Mouse (Mus musculus) naive thymus-derived CD4-positive, alpha-beta T cell, adult 2 months (primary cell): ENCODE results near the gene Cideb.
A peak's percentile ranks its signal among the peaks of the same experiment; 100 is the strongest.

ENCODE experiments used
- DNase-seq: peaks from one replicate; pipeline ENCODE4 v3.0.0-alpha.2; 2011; ENCODE audit warnings: low read depth

The Cideb gene

DNA sequence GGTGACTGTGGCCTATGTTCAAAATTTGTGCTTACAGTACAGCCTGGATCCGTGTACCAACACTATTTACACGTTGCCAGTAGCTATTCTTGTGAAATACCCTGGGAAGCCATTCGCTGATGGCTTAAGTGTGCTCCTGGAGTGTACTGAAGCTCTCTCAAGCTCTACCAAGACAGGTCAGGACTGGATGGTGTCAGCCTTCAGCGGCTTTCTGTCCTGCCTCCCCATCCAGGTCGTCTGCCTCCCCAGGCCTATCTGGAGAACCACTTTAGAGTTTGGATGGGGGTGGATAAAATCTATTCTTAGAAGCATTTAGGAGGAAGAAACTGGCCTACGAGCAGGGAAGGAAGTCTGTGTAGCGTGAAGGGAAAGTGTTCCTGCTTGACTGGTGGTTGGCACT is 4.9 kb upstream of the Cideb start:
- no peak for DNase-seq

GRCm38 (mm10) chr14:55762001-55762821 is 4.0 kb upstream of the Cideb start:
- DNase-seq, result no peak

DNA sequence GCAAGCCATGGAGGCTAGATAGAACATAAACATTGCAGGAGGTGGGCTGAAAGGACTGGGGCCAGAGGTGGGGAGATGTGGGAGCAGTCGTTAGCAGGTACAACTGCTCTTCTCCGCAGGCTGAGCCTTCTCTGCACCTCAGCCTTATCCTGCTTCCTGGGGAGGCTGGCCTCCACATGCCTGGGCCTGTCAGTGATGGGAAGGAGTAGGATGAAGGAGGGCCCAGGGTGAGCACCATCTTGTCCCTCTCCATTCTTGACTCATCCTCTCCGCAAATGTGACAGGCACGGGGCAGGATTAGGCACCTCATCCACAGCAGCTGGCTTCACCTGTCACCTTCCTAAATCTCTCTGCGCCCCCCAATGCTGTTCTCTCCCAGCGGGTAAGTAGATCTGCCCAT is 2.9 kb upstream of the Cideb start, which contains the start of gene Ltb4r2:
TSS of gene Ltb4r2 (plus strand) at position 266 of the 400 bp plus-strand sequence.
- DNase-seq, result no peak

DNA sequence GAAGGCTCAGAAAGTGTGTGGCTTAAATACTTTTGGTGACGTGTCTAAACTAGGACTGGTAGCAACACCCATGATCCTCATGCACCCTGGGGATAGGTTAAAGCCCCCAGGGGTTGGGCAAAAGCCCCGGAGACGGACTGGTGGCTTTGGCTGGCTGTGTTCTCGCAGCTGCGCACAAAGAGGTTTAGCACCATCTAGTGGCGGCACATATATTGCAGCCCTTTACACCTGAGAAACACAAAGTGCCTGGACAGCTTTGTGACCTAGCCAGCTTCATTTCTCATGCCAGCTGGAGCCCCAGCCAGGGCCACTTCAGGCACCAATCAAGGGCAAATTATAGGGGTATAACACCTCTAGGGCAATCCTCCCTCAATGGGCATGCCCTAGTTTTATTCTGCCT is 1.9 kb upstream of the Cideb start:
- peak; percentile 86 for DNase-seq

- DNase-seq, result no peak
Measured at GRCm38 (mm10) chr14:55757566-55757965, 692 bp downstream of the Cideb start.

GRCm38 (mm10) chr14:55747051-55747847 is 11.0 kb downstream of the Cideb start:
- DNase-seq, result no peak

DNA sequence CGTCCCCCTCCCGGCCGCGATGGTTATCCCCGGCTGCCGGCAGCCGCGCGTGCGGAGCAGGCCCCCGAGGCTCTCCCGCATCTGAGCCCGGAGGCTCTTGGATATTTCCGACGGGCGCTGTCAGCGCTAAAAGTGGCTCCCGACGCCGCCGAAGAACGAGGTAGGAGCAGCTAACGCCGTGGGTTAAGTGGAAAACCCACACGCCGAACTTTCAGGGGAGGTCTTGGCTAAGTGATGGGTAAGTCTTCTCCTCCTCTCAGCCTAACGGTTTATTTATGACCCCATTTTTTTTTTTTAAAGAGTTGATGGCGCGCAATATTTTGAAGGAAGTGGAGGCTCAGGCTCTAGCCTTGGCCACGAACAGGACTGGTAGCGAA is 12.4 kb downstream of the Cideb start:
- no peak for DNase-seq

- peak; percentile 88 for DNase-seq
Measured at GRCm38 (mm10) chr14:55745180-55745860, 12.9 kb downstream of the Cideb start, which contains the start of the genes Dhrs1 and Nop9. Gene Dhrs1 (minus strand): TSS chr14:55745690. Gene Nop9 (plus strand): TSS chr14:55745693.

DNA sequence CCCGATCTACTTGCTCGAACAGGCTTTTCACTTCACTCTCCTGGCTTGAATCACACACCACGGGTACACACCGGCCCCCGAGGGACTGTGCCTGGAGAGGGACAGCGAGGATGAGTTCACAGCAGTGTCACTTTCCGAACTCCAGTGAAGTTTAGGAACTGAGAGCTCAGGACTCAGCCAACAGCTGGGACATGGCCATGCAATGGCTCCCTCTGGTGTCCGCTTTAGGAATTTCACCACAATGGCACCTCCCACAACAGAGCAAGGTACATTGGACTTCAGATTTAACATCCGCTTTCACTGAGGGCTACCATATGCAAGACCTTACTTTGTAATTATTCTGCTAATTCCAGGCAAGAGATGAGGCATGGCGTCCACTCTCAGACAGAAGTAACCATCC is 14.5 kb downstream of the Cideb start:
- DNase-seq, result peak; percentile 95

DNA sequence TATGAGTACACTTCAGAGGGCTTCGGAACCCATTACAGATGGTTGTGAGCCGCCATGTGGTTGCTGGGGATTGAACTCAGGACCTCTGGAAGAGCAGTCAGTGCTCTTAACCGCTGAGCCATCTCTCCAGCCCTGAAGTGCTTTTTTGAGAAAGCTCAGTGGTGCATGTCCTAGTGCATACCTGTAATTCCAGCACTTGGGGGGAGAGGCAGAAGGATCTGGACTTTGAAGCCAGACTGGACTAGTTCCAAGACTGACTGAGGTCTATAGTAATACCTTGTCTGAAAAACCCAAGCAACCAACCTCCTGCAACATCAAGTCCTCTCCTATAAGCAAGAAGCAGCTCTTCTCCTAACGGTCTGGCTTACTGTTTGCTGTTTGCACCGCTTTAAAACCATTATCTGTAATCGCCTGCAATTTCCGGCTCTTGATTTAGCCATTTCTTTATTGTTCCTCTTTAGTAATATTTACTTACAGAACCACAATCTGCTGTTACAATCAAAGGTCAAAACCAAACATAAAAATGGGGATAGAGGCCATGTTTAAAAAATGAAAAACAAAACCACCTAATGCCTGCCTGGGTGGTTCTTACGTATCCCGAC is 21.1 kb downstream of the Cideb start:
- DNase-seq, result no peak

DNA sequence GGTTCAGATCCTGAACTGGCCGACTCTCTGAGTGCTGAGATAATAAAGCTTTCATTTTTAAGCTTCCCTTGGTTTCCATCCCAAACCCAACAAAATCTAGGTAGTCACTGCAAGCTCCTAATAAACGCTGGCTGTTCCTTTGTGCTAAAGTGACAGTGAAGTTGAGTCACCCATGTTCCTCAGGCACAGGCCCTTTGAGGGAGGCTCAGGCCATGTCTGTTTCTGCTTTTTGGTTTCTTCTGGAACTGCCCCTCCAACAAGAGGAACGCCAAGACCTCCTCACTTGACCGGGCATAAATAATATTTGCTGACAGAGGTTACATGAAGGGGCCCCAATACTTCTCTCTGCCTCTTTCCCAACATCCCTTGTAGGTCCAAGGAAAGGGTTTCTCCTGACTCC is 22.5 kb downstream of the Cideb start:
- DNase-seq, result no peak

DNA sequence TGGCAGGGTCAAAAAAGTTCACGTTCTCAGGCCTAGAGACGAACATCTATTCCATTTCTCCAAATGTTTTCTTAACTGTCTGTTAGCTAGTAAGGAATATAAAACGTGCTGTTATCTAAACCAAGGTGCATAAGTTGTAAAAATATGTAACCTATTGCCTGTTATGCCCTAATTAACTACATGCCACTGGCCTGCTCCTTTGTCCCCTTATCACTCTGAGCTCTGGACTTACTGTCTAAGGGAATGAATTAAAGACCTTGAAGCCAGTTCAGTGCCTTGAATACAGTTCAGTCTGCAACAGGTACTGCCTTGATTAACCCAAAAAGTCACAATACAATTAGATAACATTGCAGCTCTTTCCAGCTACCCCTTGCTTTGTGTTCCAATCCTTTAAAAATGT is 22.9 kb downstream of the Cideb start:
- no peak for DNase-seq

DNA sequence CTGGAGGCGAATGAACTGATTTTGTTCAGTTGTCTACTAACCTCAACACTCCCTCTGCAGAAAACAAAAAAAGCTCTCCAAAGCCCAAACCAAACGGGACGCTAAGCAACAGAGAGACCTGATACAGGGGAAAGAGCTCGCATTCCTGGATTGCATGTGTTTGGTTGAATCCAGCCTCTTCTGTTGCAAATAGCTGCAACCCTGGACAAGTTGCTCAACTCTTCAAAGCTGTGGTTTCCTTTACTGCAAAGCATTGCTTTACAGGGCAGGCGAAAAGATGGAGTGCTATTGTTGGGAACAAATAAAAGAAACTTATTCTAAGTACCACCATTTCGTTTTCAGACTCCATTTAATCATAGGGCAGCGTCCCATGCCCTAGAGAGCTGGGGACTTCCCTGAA is 23.4 kb downstream of the Cideb start:
- no peak for DNase-seq

DNA sequence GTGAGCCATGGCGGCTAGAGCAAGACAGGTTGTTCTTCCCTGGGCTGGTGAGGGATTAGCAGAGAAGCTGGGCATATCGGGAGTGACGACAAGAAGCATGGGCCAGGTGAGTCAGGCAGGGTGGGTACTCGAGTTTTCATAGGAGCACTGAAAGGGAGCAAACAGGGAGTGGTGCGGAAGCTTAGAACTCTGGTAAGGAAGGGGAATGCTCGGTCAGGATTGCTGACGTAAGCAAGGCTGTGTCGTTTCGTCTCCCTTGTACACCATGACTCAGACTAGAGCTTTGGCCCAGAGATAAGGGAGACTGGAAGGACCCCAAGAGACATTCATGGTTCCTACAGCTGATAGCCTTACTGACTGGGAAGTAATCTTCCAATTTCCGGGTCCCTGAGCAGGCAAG is 24.4 kb downstream of the Cideb start:
- no peak for DNase-seq

DNA sequence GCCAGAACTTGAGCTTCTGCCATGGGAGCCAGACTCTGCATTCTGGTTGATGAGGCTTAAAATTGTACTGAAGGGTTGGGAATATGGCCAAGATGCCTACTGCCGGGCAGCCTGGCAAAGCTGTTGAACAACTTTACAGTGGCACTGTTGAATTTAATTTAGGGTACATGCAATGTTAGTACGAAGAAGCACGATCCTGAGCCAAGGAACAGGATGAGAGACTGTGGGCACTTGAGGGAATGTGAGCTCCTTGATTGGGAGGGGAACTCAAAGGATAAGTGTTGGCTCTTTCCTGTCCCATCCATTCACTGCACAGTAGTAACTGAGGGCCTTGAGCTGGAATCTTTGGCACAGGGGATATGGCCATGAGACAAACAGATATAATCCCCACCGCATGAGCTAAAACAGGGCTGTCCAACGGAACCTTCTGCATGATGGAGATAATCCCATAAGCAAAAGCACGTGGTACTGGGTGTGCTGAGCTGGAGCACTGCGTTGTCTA is 27.7 kb downstream of the Cideb start:
- DNase-seq, result no peak

GRCm38 (mm10) chr14:55730116-55730515 is 28.1 kb downstream of the Cideb start:
- no peak for DNase-seq

GRCm38 (mm10) chr14:55727889-55728685 is 30.2 kb downstream of the Cideb start:
- DNase-seq, result no peak

DNA sequence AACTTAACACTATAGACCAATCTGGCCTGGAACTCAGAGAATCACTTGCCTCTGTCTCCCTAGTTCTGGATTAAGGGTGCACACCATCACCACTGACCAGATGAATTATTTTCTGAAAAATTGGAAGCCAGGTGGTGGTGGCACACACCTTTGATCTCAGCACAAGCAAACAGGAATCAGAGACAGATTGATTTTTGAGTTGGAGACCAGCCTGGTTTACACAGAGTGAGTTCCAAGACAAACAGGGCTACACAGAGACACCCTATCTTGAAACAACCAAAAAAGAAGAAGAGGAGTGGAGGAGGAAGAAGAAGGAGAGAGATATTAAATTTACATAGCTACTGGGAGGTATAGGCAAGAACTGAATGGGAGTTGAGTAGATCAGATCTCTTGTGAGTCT is 32.0 kb downstream of the Cideb start:
- DNase-seq, result no peak

DNA sequence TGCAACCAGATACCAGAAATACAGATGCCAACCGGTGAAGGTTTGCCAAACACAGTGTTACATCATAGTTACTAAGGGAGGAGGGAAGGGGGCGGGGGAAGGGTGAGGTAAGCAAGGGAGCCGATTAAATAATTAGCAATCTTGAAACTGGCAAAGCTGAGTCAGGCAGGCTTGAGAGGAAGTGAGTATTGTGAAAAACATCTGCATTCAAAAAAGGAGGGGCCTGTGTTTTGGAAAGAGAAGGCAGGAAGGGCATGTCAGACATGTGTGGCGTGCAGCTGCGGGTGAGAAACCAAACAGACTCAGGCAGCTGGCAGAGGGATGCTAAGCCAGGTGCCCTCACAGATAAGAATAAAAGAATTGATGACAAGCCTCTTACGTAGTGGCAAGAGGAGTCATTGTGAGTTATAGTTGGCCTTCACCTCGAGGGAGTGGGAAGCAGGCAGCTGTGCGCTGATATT is 33.8 kb downstream of the Cideb start:
- DNase-seq, result peak; percentile 90

- no peak for DNase-seq
Measured at GRCm38 (mm10) chr14:55723433-55723832, 34.8 kb downstream of the Cideb start.

- no peak for DNase-seq
Measured at GRCm38 (mm10) chr14:55722438-55722945, 35.8 kb downstream of the Cideb start.
